Mouse (Mus musculus): Measurements from ENCODE around the gene Wnk2. TPM values are rescaled to one million over a fixed set of nuclear protein-coding genes. Genes with fewer than 3 reads are reported as not detected.

Wnk2 gene
- polyA plus RNA-seq, 1 experiment from 2014 or later, result 12.0 TPM

- no peak overlapping the region for H3K9ac ChIP-seq (replicated peaks)
- H3K9me3 ChIP-seq, result no peaks in the 10 kb centered on the region
- 6% methylated on average over 1 of the region's 1 CpGs for WGBS
- no peak for ATAC-seq (ENCODE audit: low FRiP score, low read depth)
- peaks cover 19% of the 10 kb centered on the region for H3K4me1 ChIP-seq
- H3K27me3 ChIP-seq, result peaks cover 3% of the 10 kb centered on the region; the same call in 1 of the 2 replicates
- H3K4me2 ChIP-seq (replicated peaks), result no peak overlapping the region
- H3K27ac ChIP-seq (replicated peaks), result no peak overlapping the region
- no peak overlapping the region for H3K4me3 ChIP-seq
- H3K36me3 ChIP-seq, result no peaks in the 10 kb centered on the region
These were observed 122.3 kb downstream of the Wnk2 start for GRCm38 (mm10) chr13:49025521-49025920.

DNA sequence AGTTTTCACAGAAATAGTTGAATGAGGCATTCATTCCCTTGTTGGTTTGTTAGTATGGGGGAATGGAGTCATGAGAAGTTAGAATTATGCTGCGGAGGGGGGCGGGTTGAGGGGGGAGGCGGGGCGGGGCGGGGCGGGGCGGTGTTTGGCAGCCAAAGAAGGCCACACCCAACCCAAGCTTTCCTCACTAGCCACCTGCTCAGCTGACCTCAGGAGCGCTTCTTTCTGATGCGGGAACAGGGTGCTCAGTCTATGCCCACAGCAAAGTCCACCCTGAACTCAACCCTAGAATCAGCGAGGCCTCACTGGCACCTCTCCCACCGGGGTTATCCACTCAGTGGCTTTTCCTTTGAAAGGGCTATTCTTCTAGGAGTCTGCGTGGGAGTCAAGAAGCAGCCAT lies 123.1 kb downstream of the Wnk2 start:
- Histone ChIP-seq H3K4me2 (replicated peaks) (no peak overlapping the region), H3K27ac (replicated peaks) (no peak overlapping the region), H3K9ac (replicated peaks) (no peak overlapping the region), H3K4me1 (peaks cover 25% of the 10 kb centered on the region), H3K4me3 (no peak overlapping the region), H3K27me3 (peaks cover 3% of the 10 kb centered on the region; the same call in 1 of the 2 replicates), H3K9me3 (no peaks in the 10 kb centered on the region), H3K36me3 (no peaks in the 10 kb centered on the region)
- WGBS, result 7% methylated on average over 12 of the region's 12 CpGs
- ATAC-seq (ENCODE audit: low FRiP score, low read depth), result no peak

- Histone ChIP-seq H3K27ac (replicated peaks) (no peak overlapping the region), H3K4me2 (replicated peaks) (no peak overlapping the region), H3K9me3 (peaks cover 6% of the 10 kb centered on the region; the same call in 1 of the 2 replicates), H3K4me3 (no peak overlapping the region), H3K9ac (replicated peaks) (no peak overlapping the region), H3K36me3 (no peaks in the 10 kb centered on the region), H3K4me1 (peaks cover 15% of the 10 kb centered on the region), H3K27me3 (peaks cover 3% of the 10 kb centered on the region; the same call in 1 of the 2 replicates)
- ATAC-seq (ENCODE audit: low FRiP score, low read depth), result no peak
- WGBS, result 67% methylated on average over 3 of the region's 3 CpGs
These were observed 126.1 kb downstream of the Wnk2 start for GRCm38 (mm10) chr13:49021693-49022092.

- Histone ChIP-seq H3K36me3 (no peaks in the 10 kb centered on the region), H3K9me3 (peaks cover 6% of the 10 kb centered on the region; the same call in 1 of the 2 replicates), H3K27ac (replicated peaks) (no peak overlapping the region), H3K4me2 (replicated peaks) (no peak overlapping the region), H3K4me1 (peaks cover 25% of the 10 kb centered on the region), H3K9ac (replicated peaks) (no peak overlapping the region), H3K4me3 (no peak overlapping the region), H3K27me3 (peaks cover 4% of the 10 kb centered on the region; the same call in 1 of the 2 replicates)
- WGBS, result 54% methylated on average over 5 of the region's 5 CpGs
- peak; percentile 36; the same call in 1 of the 2 replicates for ATAC-seq (ENCODE audit: low FRiP score, low read depth)
These were observed 127.7 kb downstream of the Wnk2 start for GRCm38 (mm10) chr13:49020152-49020551.

- WGBS, result 100% methylated on average over 1 of the region's 1 CpGs
- ATAC-seq (ENCODE audit: low FRiP score, low read depth), result no peak
These were observed 130.4 kb downstream of the Wnk2 start for GRCm38 (mm10) chr13:49017375-49017774.

DNA sequence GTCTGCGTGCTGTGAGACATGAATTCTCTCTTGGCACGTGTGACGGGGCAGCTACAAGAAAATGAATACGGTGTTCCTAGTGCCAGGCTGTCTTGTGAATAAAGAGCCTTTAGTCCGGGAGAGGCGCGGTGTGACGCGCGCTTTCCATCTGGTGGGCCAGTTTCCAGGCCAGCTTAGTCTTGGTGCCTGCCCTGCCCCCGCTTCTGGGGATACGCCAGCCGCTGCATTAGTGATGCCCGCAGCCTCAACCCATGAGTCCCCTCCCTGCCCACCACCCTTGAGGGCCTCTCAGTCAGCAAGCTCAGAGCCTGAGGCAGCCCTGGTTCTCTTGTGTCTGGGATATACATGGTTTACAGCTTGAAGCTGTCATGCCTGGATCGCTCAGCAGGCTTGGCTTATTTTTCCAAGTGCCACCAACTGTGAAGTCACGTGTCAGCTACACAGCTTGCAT lies 131.5 kb downstream of the Wnk2 start:
- Histone ChIP-seq H3K4me2 (replicated peaks) (peak overlapping the region; percentile 48), H3K36me3 (no peaks in the 10 kb centered on the region), H3K4me1 (peaks cover 28% of the 10 kb centered on the region), H3K9ac (replicated peaks) (peak overlapping the region; percentile 37; the same call in 1 of the 2 replicates), H3K27ac (replicated peaks) (peak overlapping the region; percentile 83), H3K27me3 (peaks cover 15% of the 10 kb centered on the region), H3K9me3 (peaks cover 6% of the 10 kb centered on the region; the same call in 1 of the 2 replicates), H3K4me3 (peak overlapping the region; percentile 31)
- WGBS, result 1% methylated on average over 16 of the region's 16 CpGs
- peak; percentile 92 for ATAC-seq (ENCODE audit: low FRiP score, low read depth)

More at GRCm38 (mm10) chr13:49017375-49017774, 130.4 kb downstream of the Wnk2 start:
- Histone ChIP-seq H3K27ac (replicated peaks) (no peak overlapping the region), H3K9me3 (peaks cover 6% of the 10 kb centered on the region; the same call in 1 of the 2 replicates), H3K27me3 (peaks cover 15% of the 10 kb centered on the region), H3K4me1 (peaks cover 28% of the 10 kb centered on the region), H3K4me3 (no peak overlapping the region), H3K36me3 (no peaks in the 10 kb centered on the region), H3K9ac (replicated peaks) (no peak overlapping the region), H3K4me2 (replicated peaks) (no peak overlapping the region)

DNA sequence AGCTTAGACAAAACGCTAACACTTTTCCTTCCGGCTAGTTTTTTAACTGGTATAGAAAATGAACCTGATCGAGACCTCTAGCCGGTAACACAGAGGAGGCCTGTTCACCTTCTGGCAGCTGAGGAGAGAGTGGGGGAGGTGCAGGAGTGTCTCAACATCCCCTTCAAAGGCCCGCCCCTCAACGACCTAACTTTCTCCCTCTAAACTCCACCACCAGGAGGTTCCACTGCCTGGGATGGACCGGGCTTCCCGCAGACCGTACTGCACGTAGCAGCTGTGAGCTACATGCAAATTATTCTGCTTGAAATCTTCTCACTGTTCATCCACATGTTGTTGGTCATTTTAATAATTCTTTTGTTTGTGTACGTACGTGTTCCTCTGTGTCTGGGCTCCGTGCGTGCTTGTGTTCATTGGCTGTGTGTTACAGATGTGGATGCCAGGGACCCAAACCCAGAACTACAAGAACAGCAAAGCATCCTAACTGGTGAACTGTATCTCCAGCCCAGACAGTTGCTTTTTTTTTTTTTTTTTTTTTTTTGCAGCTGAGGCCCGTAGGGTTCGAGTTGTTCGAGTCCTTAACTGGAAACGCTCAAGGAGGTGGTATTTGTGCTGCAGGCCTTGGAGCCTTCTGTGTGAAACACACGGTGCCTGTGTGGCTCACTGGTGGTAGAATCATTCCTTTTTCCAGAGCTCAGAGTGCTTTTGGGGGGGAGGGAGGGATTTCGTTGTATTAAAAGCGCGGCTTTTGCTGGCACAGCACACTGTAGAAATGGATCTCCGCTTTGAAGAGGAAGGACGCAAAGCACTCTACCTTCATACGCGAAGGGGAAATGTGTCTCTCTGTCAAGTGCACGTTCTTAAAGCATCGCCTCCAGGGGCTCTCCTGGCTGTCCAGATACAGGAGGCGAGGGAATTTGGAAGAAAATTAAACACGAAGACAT lies 132.2 kb downstream of the Wnk2 start:
- peak; percentile 35 for ATAC-seq (ENCODE audit: low FRiP score, low read depth)
- no peaks in the 10 kb centered on the region for H3K36me3 ChIP-seq
- 3% methylated on average over 30 of the region's 30 CpGs for WGBS
- H3K4me1 ChIP-seq, result peaks cover 28% of the 10 kb centered on the region
- peak overlapping the region; percentile 31 for H3K4me3 ChIP-seq
- H3K27ac ChIP-seq (replicated peaks), result peak overlapping the region; percentile 83
- peaks cover 18% of the 10 kb centered on the region for H3K27me3 ChIP-seq
- H3K4me2 ChIP-seq (replicated peaks), result peak overlapping the region; percentile 48
- peak overlapping the region; percentile 37; the same call in 1 of the 2 replicates for H3K9ac ChIP-seq (replicated peaks)
- peaks cover 6% of the 10 kb centered on the region; the same call in 1 of the 2 replicates for H3K9me3 ChIP-seq

DNA sequence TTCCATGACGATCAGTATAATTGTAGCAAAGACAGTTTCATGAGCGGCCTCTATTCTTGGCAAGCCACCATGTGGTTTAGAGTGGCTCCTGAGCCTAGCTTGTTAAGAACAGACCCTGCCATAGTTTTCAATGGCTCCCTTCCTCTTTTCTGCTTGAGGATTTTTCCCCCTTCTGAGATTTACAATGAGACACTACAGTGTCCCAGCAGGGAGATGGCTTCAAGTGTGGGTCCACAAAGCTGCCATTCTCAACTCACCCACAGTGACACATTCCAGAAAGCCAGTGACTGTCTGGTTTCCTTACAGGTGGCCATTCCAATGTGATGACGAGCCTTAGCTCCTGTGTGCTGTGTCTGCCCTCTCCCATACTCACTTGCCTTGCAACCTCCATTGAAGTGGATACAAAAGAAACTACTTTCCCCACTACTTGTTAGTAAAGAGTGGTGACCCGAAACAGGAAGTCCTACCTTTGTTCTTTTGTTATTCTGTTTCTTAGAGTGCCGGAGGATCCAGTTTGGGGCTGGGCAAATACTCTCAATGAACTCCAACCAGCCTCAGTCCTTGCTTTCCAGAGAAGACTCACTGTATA lies 134.5 kb downstream of the Wnk2 start:
- H3K9me3 ChIP-seq, result peaks cover 6% of the 10 kb centered on the region; the same call in 1 of the 2 replicates
- ATAC-seq (ENCODE audit: low FRiP score, low read depth), result no peak
- H3K36me3 ChIP-seq, result no peaks in the 10 kb centered on the region
- no peak overlapping the region for H3K27ac ChIP-seq (replicated peaks)
- H3K4me1 ChIP-seq, result peaks cover 22% of the 10 kb centered on the region
- no peak overlapping the region for H3K4me3 ChIP-seq
- H3K27me3 ChIP-seq, result peaks cover 23% of the 10 kb centered on the region
- no peak overlapping the region for H3K9ac ChIP-seq (replicated peaks)
- H3K4me2 ChIP-seq (replicated peaks), result no peak overlapping the region
- WGBS, result 28% methylated on average over 5 of the region's 5 CpGs

- Histone ChIP-seq H3K4me3 (no peak overlapping the region), H3K9me3 (no peaks in the 10 kb centered on the region), H3K4me1 (no peaks in the 10 kb centered on the region), H3K27me3 (no peaks in the 10 kb centered on the region), H3K27ac (replicated peaks) (no peak overlapping the region), H3K4me2 (replicated peaks) (no peak overlapping the region), H3K36me3 (no peaks in the 10 kb centered on the region), H3K9ac (replicated peaks) (no peak overlapping the region)
- WGBS, result 71% methylated on average over 3 of the region's 3 CpGs
- ATAC-seq (ENCODE audit: low FRiP score, low read depth), result no peak
These were observed 146.1 kb downstream of the Wnk2 start for GRCm38 (mm10) chr13:49001691-49002090.

DNA sequence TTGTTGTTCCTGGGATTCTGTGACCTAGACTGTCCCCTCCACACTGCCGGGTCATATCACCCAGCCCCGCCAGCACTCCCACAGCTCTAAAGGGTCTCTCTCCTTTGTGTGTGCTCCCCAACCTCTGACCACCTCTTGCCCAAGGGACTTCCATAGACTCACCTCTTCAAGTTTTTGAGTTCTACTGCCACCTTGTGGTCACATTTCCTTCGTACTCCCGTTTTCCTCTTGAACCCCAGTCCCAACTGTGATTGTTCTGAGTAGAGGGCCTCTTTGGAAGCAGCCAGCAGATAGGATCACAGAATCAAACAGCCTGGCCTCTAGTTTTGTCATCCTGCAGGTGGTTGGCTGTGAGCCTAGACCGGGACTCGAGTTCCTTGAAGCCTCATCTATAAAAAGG lies 149.2 kb downstream of the Wnk2 start:
- no peaks in the 10 kb centered on the region for H3K27me3 ChIP-seq
- no peak overlapping the region for H3K9ac ChIP-seq (replicated peaks)
- no peak overlapping the region for H3K4me3 ChIP-seq
- H3K27ac ChIP-seq (replicated peaks), result no peak overlapping the region
- 11% methylated on average over 6 of the region's 6 CpGs for WGBS
- peaks cover 11% of the 10 kb centered on the region for H3K4me1 ChIP-seq
- H3K36me3 ChIP-seq, result no peaks in the 10 kb centered on the region
- ATAC-seq (ENCODE audit: low FRiP score, low read depth), result no peak; the same call in 1 of the 2 replicates
- no peak overlapping the region for H3K4me2 ChIP-seq (replicated peaks)
- no peaks in the 10 kb centered on the region for H3K9me3 ChIP-seq

- H3K4me1 ChIP-seq, result peaks cover 11% of the 10 kb centered on the region
- no peaks in the 10 kb centered on the region for H3K27me3 ChIP-seq
- no peaks in the 10 kb centered on the region for H3K36me3 ChIP-seq
- no peak overlapping the region for H3K9ac ChIP-seq (replicated peaks)
- no peak overlapping the region for H3K27ac ChIP-seq (replicated peaks)
- no peak overlapping the region for H3K4me3 ChIP-seq
- H3K4me2 ChIP-seq (replicated peaks), result no peak overlapping the region
- H3K9me3 ChIP-seq, result no peaks in the 10 kb centered on the region
- no peak for ATAC-seq (ENCODE audit: low FRiP score, low read depth)
- 89% methylated on average over 4 of the region's 4 CpGs for WGBS
These were observed 151.1 kb downstream of the Wnk2 start for GRCm38 (mm10) chr13:48996731-48997130.

GRCm38 (mm10) chr13:48994903-48995302 lies 152.9 kb downstream of the Wnk2 start:
- H3K9me3 ChIP-seq, result no peaks in the 10 kb centered on the region
- no peak overlapping the region for H3K27ac ChIP-seq (replicated peaks)
- H3K4me2 ChIP-seq (replicated peaks), result no peak overlapping the region
- H3K36me3 ChIP-seq, result no peaks in the 10 kb centered on the region
- H3K4me3 ChIP-seq, result no peak overlapping the region
- H3K4me1 ChIP-seq, result peaks cover 11% of the 10 kb centered on the region
- ATAC-seq (ENCODE audit: low FRiP score, low read depth), result no peak
- H3K27me3 ChIP-seq, result no peaks in the 10 kb centered on the region
- WGBS, result 11% methylated on average over 3 of the region's 3 CpGs
- H3K9ac ChIP-seq (replicated peaks), result no peak overlapping the region

All from midbrain, embryonic 12.5 days (tissue).